ENCODE assay signal across 12 mouse cellular contexts in the genomic region with DNA sequence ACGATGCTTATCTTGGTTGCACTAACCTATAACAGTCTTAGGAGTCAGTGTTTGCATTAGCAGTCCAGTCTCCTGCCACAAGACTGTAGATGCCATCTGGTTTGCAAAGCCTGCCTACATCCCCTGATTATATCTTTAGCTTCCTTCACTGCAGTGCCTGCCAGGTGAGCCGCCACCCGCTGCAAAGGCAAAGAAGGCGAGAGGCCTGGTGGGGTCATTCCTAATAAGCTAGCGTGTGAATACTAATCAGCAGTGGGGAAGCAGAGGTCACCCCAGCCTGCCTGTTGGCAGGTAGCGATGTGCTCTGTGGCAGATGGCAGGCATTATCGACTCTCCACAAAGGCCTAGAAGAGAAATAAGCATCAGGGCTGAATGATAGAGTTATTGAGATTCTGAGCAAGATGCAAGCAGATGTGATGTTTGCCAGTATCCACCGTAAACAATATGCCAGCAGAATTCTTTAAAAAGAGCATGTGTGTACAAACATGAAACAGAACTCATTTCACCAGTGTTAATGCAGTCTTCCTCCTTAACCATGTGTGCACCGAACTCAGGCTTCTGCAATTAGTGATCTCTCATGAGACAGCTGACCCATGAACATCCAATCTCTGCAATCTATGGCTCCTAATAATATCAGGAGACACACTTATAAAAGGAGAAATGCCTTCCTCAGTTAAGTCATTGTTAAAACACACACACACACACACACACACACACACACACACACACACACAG.
DNase-seq lines count a peak whose midpoint lies in the region; ATAC-seq and TF ChIP-seq lines count a peak whose summit lies in the region.
"Had no signal": no experiment of that assay in that cellular context is flagged by ENCODE, and none has a peak within 500 bp of the region (broad histone marks: within the 10 kb centered on the region; RNA-seq: fewer than 3 reads in every experiment).

No protein-coding gene starts in this region.

- H3K9ac ChIP-seq in kidney, embryonic 15.5 days: no peak overlapping the region
- no peak overlapping the region for H3K9ac ChIP-seq in forebrain, embryonic 15.5 days (replicated peaks)
- peak overlapping the region; percentile 15; the same call in 1 of the 2 replicates for H3K9ac ChIP-seq in midbrain, embryonic 13.5 days (replicated peaks)

- H3K4me2 ChIP-seq in kidney, embryonic 15.5 days: no peak overlapping the region
- no peak overlapping the region for H3K4me2 ChIP-seq in forebrain, embryonic 15.5 days (replicated peaks)
- no peak overlapping the region for H3K4me2 ChIP-seq in midbrain, embryonic 13.5 days (replicated peaks)

- H3K36me3 ChIP-seq in kidney, embryonic 15.5 days: no peaks in the 10 kb centered on the region
- no peaks in the 10 kb centered on the region for H3K36me3 ChIP-seq in forebrain, embryonic 15.5 days
- no peaks in the 10 kb centered on the region for H3K36me3 ChIP-seq in midbrain, embryonic 13.5 days

- DNase-seq in kidney, adult 9 months: no peak
- peak; percentile 71 for DNase-seq in cerebellum, adult 11-12 months
- DNase-seq in MN1 (ENCODE audit: low spot score): no peak
- DNase-seq in embryo, embryonic 10.5 days (ENCODE audit: low spot score): no peak
- no peak for DNase-seq in layer of hippocampus, adult 2 months (ENCODE audit: low spot score in 2 of 2)
- DNase-seq: adrenal gland, postnatal 14 days; embryo, embryonic 11 days; heart, postnatal 14 days had no signal

- no peaks in the 10 kb centered on the region for H3K27me3 ChIP-seq in kidney, embryonic 15.5 days
- no peaks in the 10 kb centered on the region for H3K27me3 ChIP-seq in forebrain, embryonic 15.5 days
- H3K27me3 ChIP-seq in midbrain, embryonic 13.5 days: no peaks in the 10 kb centered on the region
- H3K27me3 ChIP-seq: Patski had no signal

- ATAC-seq in kidney, embryonic 15.5 days (replicated peaks; ENCODE audit: low FRiP score): 0 out of 2 replicates have a peak, but pooled peaks have one; percentile 54
- peak; percentile 81 for ATAC-seq in forebrain, embryonic 15.5 days (replicated peaks)
- peak; percentile 85 for ATAC-seq in midbrain, embryonic 13.5 days
- ATAC-seq: Patski had no signal

- 74% methylated on average over 9 of the region's 9 CpGs for WGBS in kidney, embryonic 15.5 days
- WGBS in forebrain, embryonic 15.5 days: 36% methylated on average over 9 of the region's 9 CpGs
- WGBS in midbrain, embryonic 13.5 days: 45% methylated on average over 9 of the region's 9 CpGs

- no peaks in the 10 kb centered on the region for H3K9me3 ChIP-seq in kidney, embryonic 15.5 days (replicated peaks)
- no peaks in the 10 kb centered on the region for H3K9me3 ChIP-seq in forebrain, embryonic 15.5 days
- H3K9me3 ChIP-seq in midbrain, embryonic 13.5 days: no peaks in the 10 kb centered on the region

- TF ChIP-seq CTCF in layer of hippocampus, adult 2 months (conservative IDR thresholded peaks at IDR 0.05): no peak

- no peak overlapping the region for H3K27ac ChIP-seq in kidney, embryonic 15.5 days
- H3K27ac ChIP-seq in forebrain, embryonic 15.5 days (replicated peaks): peak overlapping the region; percentile 48; the same call in 1 of the 2 replicates
- peak overlapping the region; percentile 68 for H3K27ac ChIP-seq in midbrain, embryonic 13.5 days
- no peak overlapping the region for H3K27ac ChIP-seq in layer of hippocampus, adult 2 months

- H3K4me3 ChIP-seq in kidney, embryonic 15.5 days (replicated peaks): no peak overlapping the region
- H3K4me3 ChIP-seq in forebrain, embryonic 15.5 days: no peak overlapping the region
- H3K4me3 ChIP-seq in midbrain, embryonic 13.5 days (replicated peaks): no peak overlapping the region
- H3K4me3 ChIP-seq in layer of hippocampus, adult 2 months: no peak overlapping the region

- H3K4me1 ChIP-seq in kidney, embryonic 15.5 days: no peaks in the 10 kb centered on the region
- H3K4me1 ChIP-seq in forebrain, embryonic 15.5 days: peaks cover 19% of the 10 kb centered on the region
- H3K4me1 ChIP-seq in midbrain, embryonic 13.5 days (replicated peaks): peaks cover 23% of the 10 kb centered on the region

Comparison
In these comparisons a context has a peak if more than half of its experiments do, and no peak if none do; other contexts are left out.
1. H3K27ac ChIP-seq: peak in forebrain, embryonic 15.5 days (single experiment) and midbrain, embryonic 13.5 days (single experiment); none in kidney, embryonic 15.5 days (single experiment) and layer of hippocampus, adult 2 months (single experiment).
2. Peak in every context shown above with its lines, with median percentiles within 50 percentile points of each other: ATAC-seq.